ENCODE assay signal across 8 mouse cellular contexts in the genomic region with DNA sequence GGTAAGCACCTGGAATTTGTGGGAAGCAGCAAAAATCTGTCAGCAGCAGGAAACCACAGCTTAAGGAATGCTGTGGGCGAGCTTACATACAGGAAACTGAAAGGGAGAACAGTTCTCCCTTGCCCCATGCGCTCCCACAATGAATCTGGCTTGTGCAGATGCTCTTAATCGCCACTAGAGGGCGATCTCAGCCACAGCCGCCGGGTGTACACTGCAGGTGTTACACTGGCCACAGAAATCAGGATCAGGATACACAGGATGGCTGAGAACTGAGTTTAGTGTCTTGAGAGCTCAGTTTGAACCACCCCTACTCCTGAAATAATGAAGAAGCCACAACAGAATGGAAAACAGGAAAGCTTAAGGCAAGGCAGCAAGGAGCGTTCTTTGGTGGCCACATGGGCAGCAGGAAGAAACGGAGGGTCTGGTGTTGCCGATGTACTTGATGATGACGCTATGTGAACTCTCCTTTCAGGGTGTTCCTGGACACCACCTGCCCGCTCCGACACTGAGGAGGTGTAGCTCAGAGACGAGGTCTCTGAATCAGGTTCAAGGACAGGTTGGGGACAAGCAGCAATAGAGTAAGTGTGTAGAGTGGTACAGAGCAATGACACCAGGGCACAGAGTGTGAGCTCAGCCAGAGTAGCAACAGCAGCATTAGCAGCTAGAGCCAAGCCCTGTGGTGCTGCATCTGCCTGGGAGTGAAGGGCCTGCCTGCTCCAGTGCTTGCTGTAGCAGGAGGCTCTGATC. TPM values are rescaled to one million over a fixed set of nuclear protein-coding genes. Genes with fewer than 3 reads are reported as not detected.
DNase-seq lines count a peak whose midpoint lies in the region; ATAC-seq and TF ChIP-seq lines count a peak whose summit lies in the region.

No protein-coding gene starts in this region.

- 39% methylated on average over 13 of the region's 13 CpGs for WGBS in liver, embryonic 14.5 days (ENCODE audit: insufficient replicate concordance)
- WGBS in neural tube, embryonic 13.5 days, result 50% methylated on average over 13 of the region's 13 CpGs

- H3K36me3 ChIP-seq in liver, embryonic 14.5 days (replicated peaks; ENCODE audit: control insufficient read depth, insufficient read depth, low read depth), result no peaks in the 10 kb centered on the region
- peaks cover 17% of the 10 kb centered on the region for H3K36me3 ChIP-seq in neural tube, embryonic 13.5 days

- no peaks in the 10 kb centered on the region for H3K4me1 ChIP-seq in liver, embryonic 14.5 days (replicated peaks; ENCODE audit: control insufficient read depth in 2 of 2, insufficient read depth in 2 of 2, low read length in 1 of 2)
- no peaks in the 10 kb centered on the region for H3K4me1 ChIP-seq in neural tube, embryonic 13.5 days (replicated peaks)

- no peak overlapping the region for H3K9ac ChIP-seq in liver, embryonic 14.5 days (replicated peaks)
- no peak overlapping the region for H3K9ac ChIP-seq in neural tube, embryonic 13.5 days

- no peak for TF ChIP-seq EP300 in liver, embryonic 14.5 days (IDR thresholded peaks at IDR 0.05; ENCODE audit: low read depth)

- ATAC-seq in liver, embryonic 14.5 days (ENCODE audit: insufficient read depth), result no peak
- peak; percentile 82 for ATAC-seq in neural tube, embryonic 13.5 days (ENCODE audit: low read depth)

- TF ChIP-seq CTCF in brain, embryonic 14.5 days (IDR thresholded peaks at IDR 0.05; ENCODE audit: borderline replicate concordance, extremely low read depth, insufficient read depth, insufficient read length), result peak; percentile 98
- peak; percentile 94 for TF ChIP-seq CTCF in liver, embryonic 14.5 days (IDR thresholded peaks at IDR 0.05; ENCODE audit: low read depth)

- TF ChIP-seq POLR2A in brain, embryonic 14.5 days (IDR thresholded peaks at IDR 0.05; ENCODE audit: borderline replicate concordance, extremely low read depth, insufficient read depth, insufficient read length, poor library complexity, severe bottlenecking), result no peak

- DNase-seq in urinary bladder, postnatal 14 days (ENCODE audit: low spot score), result peak; percentile 25
- DNase-seq in urinary bladder, adult 18-20 months (ENCODE audit: low spot score in 2 of 2), result no peak
- peak; percentile 71 for DNase-seq in brain, embryonic 14.5 days (ENCODE audit: low read depth)
- peak; percentile 30 to 43 for DNase-seq in heart, adult 9 months (ENCODE audit: low spot score in 2 of 2)
- peak; percentile 34 to 44 for DNase-seq in kidney, adult 8-10 months
- no peak for DNase-seq in liver, embryonic 14.5 days (ENCODE audit: low read depth in 3 of 3, low spot score in 3 of 3)
- DNase-seq in gastrocnemius, postnatal 36 days, result no peak

- intact Hi-C loops in gastrocnemius, postnatal 36 days (cut with DNase I), result loop anchor here (1.0 to 5.0 kb wide), 2 partner anchors 85 to 144 kb away; no protein-coding TSS in a partner anchor

- H3K4me3 ChIP-seq in liver, embryonic 14.5 days (ENCODE audit: insufficient read depth in 1 of 2, low read depth in 2 of 2, low read length in 2 of 2), result no peak overlapping the region
- no peak overlapping the region for H3K4me3 ChIP-seq in neural tube, embryonic 13.5 days

- H3K27ac ChIP-seq in liver, embryonic 14.5 days, result no peak overlapping the region
- H3K27ac ChIP-seq in neural tube, embryonic 13.5 days (replicated peaks), result no peak overlapping the region

- no peaks in the 10 kb centered on the region for H3K27me3 ChIP-seq in liver, embryonic 14.5 days (ENCODE audit: control insufficient read depth, insufficient read depth, low read length)
- H3K27me3 ChIP-seq in neural tube, embryonic 13.5 days, result no peaks in the 10 kb centered on the region

- H3K4me2 ChIP-seq in liver, embryonic 14.5 days (ENCODE audit: low read depth), result no peak overlapping the region
- no peak overlapping the region for H3K4me2 ChIP-seq in neural tube, embryonic 13.5 days

- no peaks in the 10 kb centered on the region for H3K9me3 ChIP-seq in liver, embryonic 14.5 days (ENCODE audit: control insufficient read depth, low read length)
- H3K9me3 ChIP-seq in neural tube, embryonic 13.5 days, result no peaks in the 10 kb centered on the region

RNA-seq across cellular contexts. Expression of gene Cldn22, which starts 48.3 kb away (rescaled TPM):
- not detected in 2 replicates for polyA plus RNA-seq in brain, embryonic 14.5 days (2012; rRNA removed)
- not detected in 2 replicates for polyA plus RNA-seq in liver, embryonic 14.5 days (2012; rRNA removed)
- polyA plus RNA-seq in liver, embryonic 14.5 days (2014; fragmentation: Nextera tagmentation; extraction: Ambion mirVana), result not detected in 2 replicates
- not detected in 2 replicates for polyA plus RNA-seq in neural tube, embryonic 13.5 days (2015; fragmentation: Nextera tagmentation; extraction: Ambion mirVana)
- under 1 TPM in 1 of 2 experiments, not detected in 1; 0.69 TPM for total RNA-seq in gastrocnemius, postnatal 36 days (2021)

RNA-seq across cellular contexts. Expression of gene Cldn24, which starts 50.6 kb away (rescaled TPM):
- polyA plus RNA-seq in brain, embryonic 14.5 days (2012; rRNA removed), result not detected in 2 replicates
- not detected in 2 replicates for polyA plus RNA-seq in liver, embryonic 14.5 days (2012; rRNA removed)
- polyA plus RNA-seq in liver, embryonic 14.5 days (2014; fragmentation: Nextera tagmentation; extraction: Ambion mirVana), result not detected in 2 replicates
- not detected in 2 replicates for polyA plus RNA-seq in neural tube, embryonic 13.5 days (2015; fragmentation: Nextera tagmentation; extraction: Ambion mirVana)
- total RNA-seq in gastrocnemius, postnatal 36 days (2021), result not detected

Comparison
In these comparisons a context has a peak if more than half of its experiments do, and no peak if none do; other contexts are left out.
1. DNase-seq: peak in urinary bladder, postnatal 14 days (single experiment), brain, embryonic 14.5 days (single experiment), heart, adult 9 months (2 of 2) and kidney, adult 8-10 months (2 of 2); none in urinary bladder, adult 18-20 months (0 of 2), liver, embryonic 14.5 days (0 of 3) and gastrocnemius, postnatal 36 days (0 of 2).